9 mouse cellular contexts compared by ENCODE assay signal in genomic region chr1:93175849-93176248, GRCm38 (mm10). TPM values are rescaled to one million over a fixed set of nuclear protein-coding genes. Genes with fewer than 3 reads are reported as not detected.
DNase-seq lines count a peak whose midpoint lies in the region; ATAC-seq lines count a peak whose summit lies in the region.
"Had no signal": no experiment of that assay in that cellular context is flagged by ENCODE, and none has a peak within 500 bp of the region (broad histone marks: within the 10 kb centered on the region; RNA-seq: fewer than 3 reads in every experiment).

No protein-coding gene starts in this region.

- H3K4me2 ChIP-seq in kidney, embryonic 15.5 days: peak overlapping the region; percentile 80
- peak overlapping the region; percentile 90 for H3K4me2 ChIP-seq in forebrain, embryonic 12.5 days
- H3K4me2 ChIP-seq in limb, embryonic 12.5 days: peak overlapping the region; percentile 68
- peak overlapping the region; percentile 46 for H3K4me2 ChIP-seq in stomach, embryonic 14.5 days (replicated peaks; ENCODE audit: low read depth, low read length)

- 13% methylated on average over 6 of the region's 6 CpGs for WGBS in kidney, embryonic 15.5 days
- WGBS in forebrain, embryonic 12.5 days: 16% methylated on average over 6 of the region's 6 CpGs
- 12% methylated on average over 6 of the region's 6 CpGs for WGBS in limb, embryonic 12.5 days
- 10% methylated on average over 6 of the region's 6 CpGs for whole genome bisulfite sequencing in stomach, embryonic 14.5 days

- DNase-seq in kidney, postnatal 14 days: no peak
- no peak for DNase-seq in cerebellum, postnatal 4 days (ENCODE audit: low spot score in 2 of 2)
- no peak for DNase-seq in spleen, postnatal 36 days (ENCODE audit: low spot score in 2 of 2)
- DNase-seq in layer of hippocampus, postnatal 14 days (ENCODE audit: low spot score in 2 of 2): no peak

- H3K36me3 ChIP-seq in kidney, embryonic 15.5 days: no peaks in the 10 kb centered on the region
- H3K36me3 ChIP-seq in forebrain, embryonic 12.5 days (replicated peaks): no peaks in the 10 kb centered on the region
- no peaks in the 10 kb centered on the region for H3K36me3 ChIP-seq in limb, embryonic 12.5 days
- H3K36me3 ChIP-seq in stomach, embryonic 14.5 days (ENCODE audit: control insufficient read depth, insufficient read depth, low read length): no peaks in the 10 kb centered on the region

- H3K9ac ChIP-seq in kidney, embryonic 15.5 days: no peak overlapping the region
- H3K9ac ChIP-seq in forebrain, embryonic 12.5 days: no peak overlapping the region
- 0 out of 2 replicates have a peak overlapping the region, but pooled peaks have one; percentile 12 for H3K9ac ChIP-seq in limb, embryonic 12.5 days (replicated peaks)
- no peak overlapping the region for H3K9ac ChIP-seq in stomach, embryonic 14.5 days (replicated peaks; ENCODE audit: low read depth, low read length)

- no peaks in the 10 kb centered on the region for H3K9me3 ChIP-seq in kidney, embryonic 15.5 days (replicated peaks)
- H3K9me3 ChIP-seq in forebrain, embryonic 12.5 days: no peaks in the 10 kb centered on the region
- no peaks in the 10 kb centered on the region for H3K9me3 ChIP-seq in limb, embryonic 12.5 days
- H3K9me3 ChIP-seq in stomach, embryonic 14.5 days (ENCODE audit: control insufficient read depth, low read depth, low read length): no peaks in the 10 kb centered on the region

- peaks cover 1% of the 10 kb centered on the region; the same call in 1 of the 2 replicates for H3K27me3 ChIP-seq in kidney, embryonic 15.5 days
- H3K27me3 ChIP-seq in forebrain, embryonic 12.5 days: peaks cover 17% of the 10 kb centered on the region
- H3K27me3 ChIP-seq in limb, embryonic 12.5 days: 0 out of 2 replicates have a peak, but pooled peaks cover 7% of the 10 kb centered on the region
- H3K27me3 ChIP-seq in stomach, embryonic 14.5 days (ENCODE audit: control insufficient read depth, insufficient read depth, low read length): no peaks in the 10 kb centered on the region

- ATAC-seq in kidney, embryonic 15.5 days (replicated peaks; ENCODE audit: low FRiP score): no peak
- ATAC-seq in forebrain, embryonic 12.5 days (ENCODE audit: low FRiP score): no peak
- peak; percentile 2; the same call in 1 of the 2 replicates for ATAC-seq in limb, embryonic 12.5 days (ENCODE audit: insufficient number of reproducible peaks, insufficient read depth, low FRiP score, low TSS enrichment, low read depth)
- no peak for ATAC-seq in stomach, embryonic 14.5 days (ENCODE audit: insufficient number of reproducible peaks, insufficient read depth, low FRiP score, low read depth)

- peaks cover 31% of the 10 kb centered on the region for H3K4me1 ChIP-seq in kidney, embryonic 15.5 days
- peaks cover 15% of the 10 kb centered on the region for H3K4me1 ChIP-seq in forebrain, embryonic 12.5 days
- H3K4me1 ChIP-seq in limb, embryonic 12.5 days (replicated peaks): peaks cover 44% of the 10 kb centered on the region
- peaks cover 17% of the 10 kb centered on the region; the same call in 1 of the 2 replicates for H3K4me1 ChIP-seq in stomach, embryonic 14.5 days (ENCODE audit: control insufficient read depth, insufficient read depth, low read length)

- H3K27ac ChIP-seq in kidney, embryonic 15.5 days: peak overlapping the region; percentile 89
- no peak overlapping the region for H3K27ac ChIP-seq in forebrain, embryonic 12.5 days
- H3K27ac ChIP-seq in limb, embryonic 12.5 days: peak overlapping the region; percentile 96
- peak overlapping the region; percentile 91; the same call in 1 of the 2 replicates for H3K27ac ChIP-seq in stomach, embryonic 14.5 days (ENCODE audit: low read length)

- peak overlapping the region; percentile 40; the same call in 1 of the 2 replicates for H3K4me3 ChIP-seq in kidney, embryonic 15.5 days (replicated peaks)
- H3K4me3 ChIP-seq in forebrain, embryonic 12.5 days (replicated peaks): peak overlapping the region; percentile 45; the same call in 1 of the 2 replicates
- peak overlapping the region; percentile 34; the same call in 1 of the 2 replicates for H3K4me3 ChIP-seq in limb, embryonic 12.5 days (replicated peaks)
- peak overlapping the region; percentile 25; the same call in 1 of the 2 replicates for H3K4me3 ChIP-seq in stomach, embryonic 14.5 days (ENCODE audit: low read depth, low read length)

RNA-seq across cellular contexts. Expression of gene Crocc2, which starts 7.3 kb away (rescaled TPM):
- polyA plus RNA-seq in kidney, embryonic 15.5 days (2015; fragmentation: Nextera tagmentation; extraction: Ambion mirVana): 0.19 and 0.25 TPM in 2 replicates
- 0.10 and 0.14 TPM in 2 replicates for polyA plus RNA-seq in forebrain, embryonic 12.5 days (2016; fragmentation: Nextera tagmentation; extraction: Ambion mirVana)
- polyA plus RNA-seq in limb, embryonic 12.5 days (2016; fragmentation: Nextera tagmentation; extraction: Ambion mirVana): 0.27 and 0.33 TPM in 2 replicates
- 0.10 and 0.23 TPM in 2 replicates for polyA plus RNA-seq in stomach, embryonic 14.5 days (2014; fragmentation: Nextera tagmentation; extraction: Ambion mirVana)
- 1 to 10 TPM in 1 of 2 experiments, under 1 TPM in 1; 0.31 to 1.0 TPM for total RNA-seq in layer of hippocampus, postnatal 14 days (2021)
- total RNA-seq: common myeloid progenitor, adult 5-6 weeks had no signal

RNA-seq across cellular contexts. Expression of gene 2310007B03Rik, which starts 15.1 kb away (rescaled TPM):
- polyA plus RNA-seq in kidney, embryonic 15.5 days (2015; fragmentation: Nextera tagmentation; extraction: Ambion mirVana): 1.2 and 1.4 TPM in 2 replicates
- 0.13 and 0.27 TPM in 2 replicates for polyA plus RNA-seq in forebrain, embryonic 12.5 days (2016; fragmentation: Nextera tagmentation; extraction: Ambion mirVana)
- 0.10 and 0.18 TPM in 2 replicates for polyA plus RNA-seq in limb, embryonic 12.5 days (2016; fragmentation: Nextera tagmentation; extraction: Ambion mirVana)
- 2.6 TPM in 2 replicates for polyA plus RNA-seq in stomach, embryonic 14.5 days (2014; fragmentation: Nextera tagmentation; extraction: Ambion mirVana)
- total RNA-seq in layer of hippocampus, postnatal 14 days (2021): not detected
- total RNA-seq: common myeloid progenitor, adult 5-6 weeks had no signal

RNA-seq across cellular contexts. Expression of gene Agxt, which starts 40.8 kb away (rescaled TPM):
- polyA plus RNA-seq in kidney, embryonic 15.5 days (2015; fragmentation: Nextera tagmentation; extraction: Ambion mirVana): 0.38 TPM in 1 of 2 replicates, not detected in the other
- polyA plus RNA-seq in forebrain, embryonic 12.5 days (2016; fragmentation: Nextera tagmentation; extraction: Ambion mirVana): not detected in 2 replicates
- polyA plus RNA-seq in limb, embryonic 12.5 days (2016; fragmentation: Nextera tagmentation; extraction: Ambion mirVana): not detected in 2 replicates
- not detected in 2 replicates for polyA plus RNA-seq in stomach, embryonic 14.5 days (2014; fragmentation: Nextera tagmentation; extraction: Ambion mirVana)
- total RNA-seq in layer of hippocampus, postnatal 14 days (2021): not detected
- total RNA-seq: common myeloid progenitor, adult 5-6 weeks had no signal

RNA-seq across cellular contexts. Expression of gene Sned1, which starts 59.8 kb away (rescaled TPM):
- 11.1 and 14.7 TPM in 2 replicates for polyA plus RNA-seq in kidney, embryonic 15.5 days (2015; fragmentation: Nextera tagmentation; extraction: Ambion mirVana)
- 4.3 and 5.3 TPM in 2 replicates for polyA plus RNA-seq in forebrain, embryonic 12.5 days (2016; fragmentation: Nextera tagmentation; extraction: Ambion mirVana)
- 39.5 and 45.7 TPM in 2 replicates for polyA plus RNA-seq in limb, embryonic 12.5 days (2016; fragmentation: Nextera tagmentation; extraction: Ambion mirVana)
- polyA plus RNA-seq in stomach, embryonic 14.5 days (2014; fragmentation: Nextera tagmentation; extraction: Ambion mirVana): 4.8 and 8.6 TPM in 2 replicates
- total RNA-seq in layer of hippocampus, postnatal 14 days (2021): 1 to 10 TPM; 5.7 to 8.5 TPM
